Mouse (Mus musculus) MEL (cell line): ENCODE data around the gene Rnf169. TPM values are rescaled to one million over a fixed set of nuclear protein-coding genes. Genes with fewer than 3 reads are reported as not detected.

Experiments
- MXI1 ChIP-seq: IDR thresholded peaks from 2 replicates; pipeline ENCODE4 v1.6.1; 2011; ENCODE audit warnings: mild to moderate bottlenecking, low read depth, low read length, improper control_type of control experiment
- MYB ChIP-seq: IDR thresholded peaks from 2 replicates; pipeline ENCODE4 v1.6.1; 2011; ENCODE audit warnings: mild to moderate bottlenecking, low read depth, low read length, improper control_type of control experiment
- polyA plus RNA-seq, 2 experiments: library from polyadenylated mRNA; stranded (reverse) in 1 of 2; unstranded in 1 of 2; fragments of >175 nt in 1 of 2; fragments of >200 nt in 1 of 2; gene quantifications; 2 replicates each; pipeline versions ENCODE4 v1.2.1 to v1.2.4; 2012; ENCODE audit warnings: low replicate concordance in 2 of 2, low read depth in 1 of 2; ENCODE audit not compliant: insufficient read length in 2 of 2, insufficient read depth in 1 of 2, missing spikeins in 1 of 2
- total RNA-seq: library from RNA; depleted of rRNA; stranded (reverse); fragments of 300-350 nt; gene quantifications from 2 replicates; pipeline ENCODE4 v1.2.3, GENCODE M21; 2012; rRNA removed

Gene Rnf169
- total and polyA plus RNA-seq, 3 experiments = 6.2 to 7.2 TPM; not detected in 1

- peak; percentile 69 for TF ChIP-seq MXI1
- peak; percentile 71 for TF ChIP-seq MYB
Measured at GRCm38 (mm10) chr7:99873965-99874364, 106.3 kb downstream of the Rnf169 start (continued).

Other genes starting within 250 kb of the Rnf169 start
- gene Olfr521, start 216.9 kb downstream of the Rnf169 start, total RNA-seq = not detected in 2 replicates
- not detected for gene Olfr521, start 216.9 kb downstream of the Rnf169 start, polyA plus RNA-seq
- gene Neu3, start 152.0 kb downstream of the Rnf169 start, total RNA-seq = 3.0 and 3.1 TPM in 2 replicates
- 1 to 10 TPM in 1 of 2 experiments, not detected in 1; 3.5 TPM for gene Neu3, start 152.0 kb downstream of the Rnf169 start, polyA plus RNA-seq
- gene Xrra1, start 121.3 kb downstream of the Rnf169 start, total RNA-seq = 0.42 and 0.58 TPM in 2 replicates
- gene Xrra1, start 121.3 kb downstream of the Rnf169 start, polyA plus RNA-seq = 1 to 10 TPM in 1 of 2 experiments, not detected in 1; 1.2 TPM
- gene Spcs2, start 117.0 kb downstream of the Rnf169 start, total RNA-seq = 203 and 241 TPM in 2 replicates
- 100 to 1,000 TPM in 1 of 2 experiments, not detected in 1; 152 TPM for gene Spcs2, start 117.0 kb downstream of the Rnf169 start, polyA plus RNA-seq
- not detected in 2 replicates for gene Chrdl2, start 25.7 kb upstream of the Rnf169 start, total RNA-seq
- gene Chrdl2, start 25.7 kb upstream of the Rnf169 start, polyA plus RNA-seq = under 1 TPM in 1 of 2 experiments, not detected in 1; 0.08 TPM
- gene Pold3, start 141.1 kb upstream of the Rnf169 start, total RNA-seq = 57.1 and 67.6 TPM in 2 replicates
- 10 to 100 TPM in 1 of 2 experiments, not detected in 1; 98.1 TPM for gene Pold3, start 141.1 kb upstream of the Rnf169 start, polyA plus RNA-seq
- 6.3 and 8.1 TPM in 2 replicates for gene Lipt2, start 178.8 kb upstream of the Rnf169 start, total RNA-seq
- gene Lipt2, start 178.8 kb upstream of the Rnf169 start, polyA plus RNA-seq = 10 to 100 TPM in 1 of 2 experiments, not detected in 1; 10.3 TPM
- gene Kcne3, start 196.1 kb upstream of the Rnf169 start, total RNA-seq = 3.8 and 6.7 TPM in 2 replicates
- gene Kcne3, start 196.1 kb upstream of the Rnf169 start, polyA plus RNA-seq = 1 to 10 TPM in 1 of 2 experiments, not detected in 1; 4.9 TPM
- 4.4 and 5.7 TPM in 2 replicates for gene Pgm2l1, start 246.9 kb upstream of the Rnf169 start, total RNA-seq
- 10 to 100 TPM in 1 of 2 experiments, not detected in 1; 10.5 TPM for gene Pgm2l1, start 246.9 kb upstream of the Rnf169 start, polyA plus RNA-seq